Mouse (Mus musculus): ENCODE data around the gene Pik3ap1. TPM values are rescaled to one million over a fixed set of nuclear protein-coding genes. Genes with fewer than 3 reads are reported as not detected.

Gene Pik3ap1
- total and polyA plus RNA-seq, 3 experiments: 0.12 to 0.40 TPM; not detected in 1

DNA sequence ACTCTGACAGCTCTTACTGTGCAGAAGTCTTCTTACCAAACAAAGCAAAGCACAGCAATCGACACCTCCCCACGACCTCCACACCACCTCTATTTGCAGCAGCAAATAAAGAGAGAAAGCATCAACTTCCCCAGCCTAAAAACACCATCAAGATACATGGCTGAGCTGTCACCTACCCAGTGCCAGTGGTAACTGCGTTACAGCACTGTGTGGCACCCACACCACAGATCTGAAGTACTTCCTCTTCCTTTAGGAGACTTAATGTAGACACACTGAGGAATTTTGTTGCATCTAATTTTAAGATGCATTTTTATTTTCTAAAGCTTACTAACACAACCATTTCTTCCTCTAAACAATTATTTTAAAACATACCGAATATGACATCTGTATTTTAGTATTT, 138.6 kb downstream of the Pik3ap1 start:
- peaks cover 4% of the 10 kb centered on the region; the same call in 1 of the 2 replicates for H3K79me2 ChIP-seq (ENCODE audit: control insufficient read depth, insufficient read depth, low read length, poor library complexity)
- H3K4me3 ChIP-seq (ENCODE audit: control insufficient read depth in 1 of 2, insufficient read depth in 1 of 2, low read depth in 2 of 2, low read length in 2 of 2): no peak overlapping the region
- no peak overlapping the region for H3K9ac ChIP-seq (ENCODE audit: control insufficient read depth, low read depth, low read length, poor library complexity, severe bottlenecking)
- no peak overlapping the region for H3K27ac ChIP-seq (ENCODE audit: control insufficient read depth, low read depth, low read length)
- H3K36me3 ChIP-seq (ENCODE audit: control insufficient read depth in 1 of 2, insufficient read depth in 2 of 2, low read length in 2 of 2): peaks cover 0 to 35% of the 10 kb centered on the region in 2 experiments; a peak in 2 of 4 replicates
- no peaks in the 10 kb centered on the region; a peak in 1 of 4 replicates for H3K4me1 ChIP-seq (ENCODE audit: control insufficient read depth in 1 of 2, insufficient read depth in 2 of 2, low read length in 2 of 2)
- H3K27me3 ChIP-seq (ENCODE audit: control insufficient read depth in 1 of 2, insufficient read depth in 2 of 2, low read length in 2 of 2): no peaks in the 10 kb centered on the region
- TF ChIP-seq ZNF384 (IDR thresholded peaks at IDR 0.05; ENCODE audit: low read depth, low read length) (no peak), TBP (IDR thresholded peaks at IDR 0.05; ENCODE audit: low read depth, low read length) (no peak), JUND (IDR thresholded peaks at IDR 0.05; ENCODE audit: low read depth, low read length) (no peak), RAD21 (IDR thresholded peaks at IDR 0.05; ENCODE audit: low read depth, low read length) (no peak), E2F4 (IDR thresholded peaks at IDR 0.05; ENCODE audit: borderline replicate concordance, low read depth, low read length) (no peak), MYB (IDR thresholded peaks at IDR 0.05; ENCODE audit: low read depth, low read length) (no peak), NELFE (IDR thresholded peaks at IDR 0.05; ENCODE audit: low read depth, low read length) (no peak)
- no peaks in the 10 kb centered on the region for H3K9me3 ChIP-seq (replicated peaks; ENCODE audit: insufficient read depth, low read length)
- DNase-seq (ENCODE audit: low read depth, low spot score): peak; percentile 46

DNA sequence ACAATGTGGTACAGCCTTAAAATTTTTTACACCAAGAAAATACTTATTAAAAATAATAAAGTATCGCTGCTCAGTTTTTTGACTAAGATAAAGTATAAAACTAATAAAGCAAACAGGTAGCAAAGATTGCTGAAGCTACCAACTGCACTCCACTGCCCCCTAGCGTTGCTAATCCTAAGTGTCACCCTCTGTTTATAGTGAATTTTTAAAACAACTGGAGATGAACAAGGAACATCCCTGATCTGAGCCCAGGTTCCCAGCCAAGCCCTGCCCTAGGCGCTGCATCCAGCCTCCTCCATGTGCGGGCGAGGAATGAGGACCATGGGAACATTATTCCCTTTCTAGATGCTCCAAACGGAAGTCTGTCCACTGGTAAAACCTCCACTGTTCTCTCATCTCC, 140.3 kb downstream of the Pik3ap1 start:
- no peak overlapping the region for H3K9ac ChIP-seq (ENCODE audit: control insufficient read depth, low read depth, low read length, poor library complexity, severe bottlenecking)
- H3K4me3 ChIP-seq (ENCODE audit: control insufficient read depth in 1 of 2, insufficient read depth in 1 of 2, low read depth in 2 of 2, low read length in 2 of 2): no peak overlapping the region
- no peak overlapping the region for H3K27ac ChIP-seq (ENCODE audit: control insufficient read depth, low read depth, low read length)
- TF ChIP-seq CTCF (IDR thresholded peaks at IDR 0.05 in 2 of 3, conservative IDR thresholded peaks at IDR 0.05 in 1 of 3; ENCODE audit: control insufficient read depth in 1 of 3, insufficient read depth in 1 of 3, low read depth in 2 of 3, low read length in 3 of 3, poor library complexity in 1 of 3, severe bottlenecking in 1 of 3) (peak; percentile 54 to 79 (median 71)), USF2 (IDR thresholded peaks at IDR 0.05; ENCODE audit: borderline replicate concordance in 1 of 2, insufficient read depth in 1 of 2, low read depth in 1 of 2, low read length in 2 of 2) (no peak), RAD21 (IDR thresholded peaks at IDR 0.05; ENCODE audit: low read depth, low read length) (no peak; the same call in 1 of the 2 replicates), RCOR1 (IDR thresholded peaks at IDR 0.05; ENCODE audit: low read depth, low read length) (no peak), CHD1 (IDR thresholded peaks at IDR 0.05; ENCODE audit: low read depth, low read length) (no peak), KAT2A (conservative IDR thresholded peaks at IDR 0.05; ENCODE audit: low read depth, low read length) (no peak), MEF2A (IDR thresholded peaks at IDR 0.05; ENCODE audit: extremely low read depth, insufficient replicate concordance, low read depth, low read length, poor library complexity, severe bottlenecking) (no peak), USF1 (IDR thresholded peaks at IDR 0.05; ENCODE audit: low read depth, low read length) (no peak), SMC3 (IDR thresholded peaks at IDR 0.05; ENCODE audit: low read depth, low read length) (peak; percentile 32; the same call in 1 of the 2 replicates), ELF1 (IDR thresholded peaks at IDR 0.05; ENCODE audit: low read depth, low read length) (no peak)
- no peaks in the 10 kb centered on the region; the same call in 1 of the 2 replicates for H3K79me2 ChIP-seq (ENCODE audit: control insufficient read depth, insufficient read depth, low read length, poor library complexity)
- H3K4me1 ChIP-seq (ENCODE audit: control insufficient read depth in 1 of 2, insufficient read depth in 2 of 2, low read length in 2 of 2): no peaks in the 10 kb centered on the region; a peak in 1 of 4 replicates
- H3K27me3 ChIP-seq (ENCODE audit: control insufficient read depth in 1 of 2, insufficient read depth in 2 of 2, low read length in 2 of 2): no peaks in the 10 kb centered on the region
- H3K9me3 ChIP-seq (replicated peaks; ENCODE audit: insufficient read depth, low read length): no peaks in the 10 kb centered on the region
- peak; percentile 73 for DNase-seq (ENCODE audit: low read depth, low spot score)
- H3K36me3 ChIP-seq (ENCODE audit: control insufficient read depth in 1 of 2, insufficient read depth in 2 of 2, low read length in 2 of 2): peaks cover 0 to 42% of the 10 kb centered on the region in 2 experiments; a peak in 2 of 4 replicates
